Mouse (Mus musculus) G1E (cell line): ENCODE data around the gene Gm11562. TPM values are rescaled to one million over a fixed set of nuclear protein-coding genes. Genes with fewer than 3 reads are reported as not detected.

Experiments
- ATAC-seq: 2 replicates; pipeline ENCODE4 v1.8.0; 2016; ENCODE audit warnings: mild to moderate bottlenecking; ENCODE audit not compliant: insufficient number of reproducible peaks, poor library complexity, low FRiP score, severe bottlenecking; ENCODE audit errors: extremely low read depth
- DNase-seq: peaks from one replicate; pipeline ENCODE4 v3.0.0; 2012; ENCODE audit warnings: low spot score
- H3K27me3 ChIP-seq: 2 replicates; pipeline ENCODE4 v1.6.1; 2012; ENCODE audit warnings: mild to moderate bottlenecking, low read length, inconsistent platforms; ENCODE audit not compliant: insufficient read depth
- H3K36me3 ChIP-seq: replicated peaks from 2 replicates; pipeline ENCODE3; 2012; ENCODE audit warnings: mild to moderate bottlenecking, inconsistent platforms
- H3K4me1 ChIP-seq: 2 replicates; pipeline ENCODE4 v1.6.1; 2012; ENCODE audit warnings: low read depth, low read length, inconsistent platforms, mixed read lengths; ENCODE audit not compliant: insufficient read depth
- H3K4me3 ChIP-seq: 2 replicates; pipeline ENCODE4 v1.5.1; 2012; ENCODE audit warnings: low read depth, mild to moderate bottlenecking, inconsistent platforms, low read length, moderate library complexity, mixed read lengths
- H3K9me3 ChIP-seq: replicated peaks from 2 replicates; pipeline ENCODE4 v1.6.1; 2012; ENCODE audit warnings: inconsistent platforms
- CTCF ChIP-seq: IDR thresholded peaks from 2 replicates; pipeline ENCODE4 v1.5.1; 2012; ENCODE audit warnings: low read depth, low read length, inconsistent platforms, mixed read lengths
- GATA1 ChIP-seq: IDR thresholded peaks from 2 replicates; pipeline ENCODE4 v1.6.1; 2012; ENCODE audit warnings: borderline replicate concordance, low read length, inconsistent platforms, mixed read lengths
- GATA2 ChIP-seq: IDR thresholded peaks from 2 replicates; pipeline ENCODE4 v1.6.1; 2012; ENCODE audit warnings: low read depth, low read length, inconsistent platforms, borderline replicate concordance
- POLR2AphosphoS5 ChIP-seq: IDR thresholded peaks from 2 replicates; pipeline ENCODE4 v1.6.1; 2012; ENCODE audit warnings: low read depth, low read length, inconsistent platforms; ENCODE audit not compliant: insufficient replicate concordance
- TAL1 ChIP-seq: conservative IDR thresholded peaks from 2 replicates; pipeline ENCODE4 v1.6.1; 2012; ENCODE audit warnings: low read depth, low read length, inconsistent platforms, mixed read lengths
- polyA plus RNA-seq: library from polyadenylated mRNA; stranded (reverse); fragments of >175 nt; gene quantifications from 2 replicates; pipeline ENCODE4 v1.2.3, GENCODE M21; 2012
- total RNA-seq, 2 experiments: library from RNA; stranded (forward) in 1 of 2; stranded (reverse) in 1 of 2; fragments of 200-1000 nt in 1 of 2; fragments of >200 nt in 1 of 2; fragmentation: Nextera tagmentation in 1 of 2; gene quantifications; 2 replicates each; pipeline ENCODE4 v1.2.3; 2014 to 2017

Gene Gm11562
- total and polyA plus RNA-seq, 3 experiments = not detected

- H3K36me3 ChIP-seq = no peaks in the 10 kb centered on the region
- peaks cover 11% of the 10 kb centered on the region for H3K9me3 ChIP-seq
- ATAC-seq (peak; percentile 45; the same call in 1 of the 2 replicates), DNase-seq (peak; percentile 2)
- H3K4me3 ChIP-seq = no peak overlapping the region
- TF ChIP-seq TAL1 = no peak
- no peak for TF ChIP-seq GATA1
- TF ChIP-seq GATA2 = no peak
- TF ChIP-seq CTCF = peak; percentile 38; the same call in 1 of the 2 replicates
- no peak for TF ChIP-seq POLR2AphosphoS5
- H3K4me1 ChIP-seq = no peaks in the 10 kb centered on the region
- no peaks in the 10 kb centered on the region for H3K27me3 ChIP-seq
These were observed 46.1 kb downstream of the Gm11562 start for GRCm38 (mm10) chr11:99574106-99574505.

- H3K9me3 ChIP-seq = peaks cover 11% of the 10 kb centered on the region
- ATAC-seq = no peak
- no peaks in the 10 kb centered on the region for H3K4me1 ChIP-seq
- DNase-seq = no peak
- no peaks in the 10 kb centered on the region for H3K27me3 ChIP-seq
- H3K36me3 ChIP-seq = no peaks in the 10 kb centered on the region
- no peak overlapping the region for H3K4me3 ChIP-seq
- TF ChIP-seq GATA1 (no peak), GATA2 (no peak), POLR2AphosphoS5 (no peak), CTCF (no peak), TAL1 (no peak)
These were observed 47.1 kb downstream of the Gm11562 start for GRCm38 (mm10) chr11:99573164-99573563.

Other genes with a start within 250 kb of the Gm11562 start
Only the 20 nearest of the 38 such genes appear.
- not detected in 2 replicates for gene Krt39, start 99.1 kb downstream of the Gm11562 start, total RNA-seq (2014; fragmentation: Nextera tagmentation)
- gene Krt39, start 99.1 kb downstream of the Gm11562 start, total RNA-seq (2017) = 0.05 TPM in 1 of 2 replicates, not detected in the other
- gene Krt39, start 99.1 kb downstream of the Gm11562 start, polyA plus RNA-seq = not detected in 2 replicates
- gene Krt40, start 77.3 kb downstream of the Gm11562 start, total RNA-seq (2014; fragmentation: Nextera tagmentation) = not detected in 2 replicates
- gene Krt40, start 77.3 kb downstream of the Gm11562 start, total RNA-seq (2017) = 0.16 TPM in 1 of 2 replicates, not detected in the other
- gene Krt40, start 77.3 kb downstream of the Gm11562 start, polyA plus RNA-seq = not detected in 2 replicates
- gene Krtap3-3, start 69.6 kb downstream of the Gm11562 start, total RNA-seq (2014; fragmentation: Nextera tagmentation) = not detected in 2 replicates
- gene Krtap3-3, start 69.6 kb downstream of the Gm11562 start, total RNA-seq (2017) = not detected in 2 replicates
- not detected in 2 replicates for gene Krtap3-3, start 69.6 kb downstream of the Gm11562 start, polyA plus RNA-seq
- gene Krtap3-2, start 63.6 kb downstream of the Gm11562 start, total RNA-seq (2014; fragmentation: Nextera tagmentation) = not detected in 2 replicates
- gene Krtap3-2, start 63.6 kb downstream of the Gm11562 start, total RNA-seq (2017) = 0.16 and 0.23 TPM in 2 replicates
- not detected in 2 replicates for gene Krtap3-2, start 63.6 kb downstream of the Gm11562 start, polyA plus RNA-seq
- not detected in 2 replicates for gene Gm11939, start 61.0 kb downstream of the Gm11562 start, total RNA-seq (2014; fragmentation: Nextera tagmentation)
- not detected in 2 replicates for gene Gm11939, start 61.0 kb downstream of the Gm11562 start, total RNA-seq (2017)
- not detected in 2 replicates for gene Gm11939, start 61.0 kb downstream of the Gm11562 start, polyA plus RNA-seq
- not detected in 2 replicates for gene Krtap3-1, start 53.8 kb downstream of the Gm11562 start, total RNA-seq (2014; fragmentation: Nextera tagmentation)
- gene Krtap3-1, start 53.8 kb downstream of the Gm11562 start, total RNA-seq (2017) = not detected in 2 replicates
- not detected in 2 replicates for gene Krtap3-1, start 53.8 kb downstream of the Gm11562 start, polyA plus RNA-seq
- not detected in 2 replicates for gene Krtap1-5, start 39.4 kb downstream of the Gm11562 start, total RNA-seq (2014; fragmentation: Nextera tagmentation)
- gene Krtap1-5, start 39.4 kb downstream of the Gm11562 start, total RNA-seq (2017) = 0.11 and 0.12 TPM in 2 replicates
- gene Krtap1-5, start 39.4 kb downstream of the Gm11562 start, polyA plus RNA-seq = not detected in 2 replicates
- gene Krtap1-4, start 36.8 kb downstream of the Gm11562 start, total RNA-seq (2014; fragmentation: Nextera tagmentation) = not detected in 2 replicates
- gene Krtap1-4, start 36.8 kb downstream of the Gm11562 start, total RNA-seq (2017) = 0.41 TPM in 1 of 2 replicates, not detected in the other
- not detected in 2 replicates for gene Krtap1-4, start 36.8 kb downstream of the Gm11562 start, polyA plus RNA-seq
- gene Krtap1-3, start 29.1 kb downstream of the Gm11562 start, total RNA-seq (2014; fragmentation: Nextera tagmentation) = not detected in 2 replicates
- gene Krtap1-3, start 29.1 kb downstream of the Gm11562 start, total RNA-seq (2017) = not detected in 2 replicates
- not detected in 2 replicates for gene Krtap1-3, start 29.1 kb downstream of the Gm11562 start, polyA plus RNA-seq
- not detected in 2 replicates for gene Krtap9-3, start 22.3 kb downstream of the Gm11562 start, total RNA-seq (2014; fragmentation: Nextera tagmentation)
- 0.49 TPM in 1 of 2 replicates, not detected in the other for gene Krtap9-3, start 22.3 kb downstream of the Gm11562 start, total RNA-seq (2017)
- not detected in 2 replicates for gene Krtap9-3, start 22.3 kb downstream of the Gm11562 start, polyA plus RNA-seq
- gene Gm11938, start 17.1 kb downstream of the Gm11562 start, total RNA-seq (2014; fragmentation: Nextera tagmentation) = not detected in 2 replicates
- not detected in 2 replicates for gene Gm11938, start 17.1 kb downstream of the Gm11562 start, total RNA-seq (2017)
- not detected in 2 replicates for gene Gm11938, start 17.1 kb downstream of the Gm11562 start, polyA plus RNA-seq
- gene Gm11937, start 10.2 kb downstream of the Gm11562 start, total RNA-seq (2014; fragmentation: Nextera tagmentation) = not detected in 2 replicates
- gene Gm11937, start 10.2 kb downstream of the Gm11562 start, total RNA-seq (2017) = not detected in 2 replicates
- gene Gm11937, start 10.2 kb downstream of the Gm11562 start, polyA plus RNA-seq = not detected in 2 replicates
- not detected in 2 replicates for gene Krtap2-4, start 5.6 kb downstream of the Gm11562 start, total RNA-seq (2014; fragmentation: Nextera tagmentation)
- not detected in 2 replicates for gene Krtap2-4, start 5.6 kb downstream of the Gm11562 start, total RNA-seq (2017)
- gene Krtap2-4, start 5.6 kb downstream of the Gm11562 start, polyA plus RNA-seq = not detected in 2 replicates
- not detected in 2 replicates for gene Krtap4-1, start 7.8 kb upstream of the Gm11562 start, total RNA-seq (2014; fragmentation: Nextera tagmentation)
- gene Krtap4-1, start 7.8 kb upstream of the Gm11562 start, total RNA-seq (2017) = not detected in 2 replicates
- gene Krtap4-1, start 7.8 kb upstream of the Gm11562 start, polyA plus RNA-seq = not detected in 2 replicates
- gene Krtap4-2, start 14.6 kb upstream of the Gm11562 start, total RNA-seq (2014; fragmentation: Nextera tagmentation) = not detected in 2 replicates
- not detected in 2 replicates for gene Krtap4-2, start 14.6 kb upstream of the Gm11562 start, total RNA-seq (2017)
- gene Krtap4-2, start 14.6 kb upstream of the Gm11562 start, polyA plus RNA-seq = not detected in 2 replicates
- not detected in 2 replicates for gene Krtap4-7, start 23.7 kb upstream of the Gm11562 start, total RNA-seq (2014; fragmentation: Nextera tagmentation)
- gene Krtap4-7, start 23.7 kb upstream of the Gm11562 start, total RNA-seq (2017) = 0.33 and 0.46 TPM in 2 replicates
- not detected in 2 replicates for gene Krtap4-7, start 23.7 kb upstream of the Gm11562 start, polyA plus RNA-seq
- not detected in 2 replicates for gene Gm11555, start 29.8 kb upstream of the Gm11562 start, total RNA-seq (2014; fragmentation: Nextera tagmentation)
- gene Gm11555, start 29.8 kb upstream of the Gm11562 start, total RNA-seq (2017) = not detected in 2 replicates
- gene Gm11555, start 29.8 kb upstream of the Gm11562 start, polyA plus RNA-seq = not detected in 2 replicates
- gene Gm11563, start 38.5 kb upstream of the Gm11562 start, total RNA-seq (2014; fragmentation: Nextera tagmentation) = not detected in 2 replicates
- not detected in 2 replicates for gene Gm11563, start 38.5 kb upstream of the Gm11562 start, total RNA-seq (2017)
- gene Gm11563, start 38.5 kb upstream of the Gm11562 start, polyA plus RNA-seq = not detected in 2 replicates
- not detected in 2 replicates for gene Krtap4-6, start 45.5 kb upstream of the Gm11562 start, total RNA-seq (2014; fragmentation: Nextera tagmentation)
- gene Krtap4-6, start 45.5 kb upstream of the Gm11562 start, total RNA-seq (2017) = 0.12 TPM in 1 of 2 replicates, not detected in the other
- gene Krtap4-6, start 45.5 kb upstream of the Gm11562 start, polyA plus RNA-seq = not detected in 2 replicates
- gene Gm14190, start 70.3 kb upstream of the Gm11562 start, total RNA-seq (2014; fragmentation: Nextera tagmentation) = not detected in 2 replicates
- gene Gm14190, start 70.3 kb upstream of the Gm11562 start, total RNA-seq (2017) = not detected in 2 replicates
- gene Gm14190, start 70.3 kb upstream of the Gm11562 start, polyA plus RNA-seq = not detected in 2 replicates